Mouse (Mus musculus) adrenal gland, adult 8-10 months (tissue): Measurements from ENCODE around the gene Myt1l. TPM values are rescaled to one million over a fixed set of nuclear protein-coding genes. Genes with fewer than 3 reads are reported as not detected.

Experiments used
- DNase-seq: peaks from one replicate; pipeline ENCODE4 v3.0.0; 2022
- total RNA-seq, 4 experiments: library from RNA; stranded (reverse); gene quantifications; 2 replicates each; pipeline ENCODE4 v1.2.4; 2022

Gene Myt1l
- total RNA-seq: 1 to 10 TPM; 3.1 to 5.1 (median 4.0) TPM

DNA sequence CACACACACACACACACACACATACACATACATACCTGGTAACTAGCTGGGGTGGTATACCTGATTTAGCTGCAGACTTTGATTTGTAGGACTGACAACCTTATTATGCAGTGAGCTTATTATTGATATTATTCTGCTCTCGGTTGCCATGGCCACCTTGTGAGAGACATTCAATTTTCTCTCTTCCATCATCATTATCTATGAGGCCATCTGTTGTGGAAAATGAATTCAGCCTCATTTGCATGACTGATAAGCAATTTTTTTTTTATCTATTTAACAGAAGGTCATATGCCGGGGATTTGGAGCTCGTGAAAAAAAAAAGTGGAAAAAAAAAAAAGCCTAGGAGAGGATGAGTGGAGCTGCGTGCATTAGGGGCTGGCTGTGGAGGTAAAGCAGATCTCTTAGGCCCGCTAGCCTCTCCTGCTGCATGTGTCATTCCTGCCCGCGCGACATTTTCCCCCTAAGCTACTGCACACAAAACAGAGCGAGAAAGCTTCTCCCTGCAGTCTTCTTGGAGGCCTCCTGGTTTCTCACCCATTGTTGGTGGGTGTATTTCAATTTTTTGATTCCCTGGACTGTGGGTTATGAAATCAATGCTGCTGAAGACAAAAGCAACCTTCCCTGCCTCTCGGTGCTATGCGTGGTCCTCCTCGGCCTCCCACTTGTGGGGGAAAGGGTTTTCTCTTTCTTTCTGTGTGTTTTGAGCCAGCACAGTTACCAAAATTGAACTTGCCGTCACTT lies at the start of gene Myt1l:
Gene Myt1l, plus strand, starts transcription at position 354 of the 741 bp plus-strand sequence.
- DNase-seq: no peak

DNA sequence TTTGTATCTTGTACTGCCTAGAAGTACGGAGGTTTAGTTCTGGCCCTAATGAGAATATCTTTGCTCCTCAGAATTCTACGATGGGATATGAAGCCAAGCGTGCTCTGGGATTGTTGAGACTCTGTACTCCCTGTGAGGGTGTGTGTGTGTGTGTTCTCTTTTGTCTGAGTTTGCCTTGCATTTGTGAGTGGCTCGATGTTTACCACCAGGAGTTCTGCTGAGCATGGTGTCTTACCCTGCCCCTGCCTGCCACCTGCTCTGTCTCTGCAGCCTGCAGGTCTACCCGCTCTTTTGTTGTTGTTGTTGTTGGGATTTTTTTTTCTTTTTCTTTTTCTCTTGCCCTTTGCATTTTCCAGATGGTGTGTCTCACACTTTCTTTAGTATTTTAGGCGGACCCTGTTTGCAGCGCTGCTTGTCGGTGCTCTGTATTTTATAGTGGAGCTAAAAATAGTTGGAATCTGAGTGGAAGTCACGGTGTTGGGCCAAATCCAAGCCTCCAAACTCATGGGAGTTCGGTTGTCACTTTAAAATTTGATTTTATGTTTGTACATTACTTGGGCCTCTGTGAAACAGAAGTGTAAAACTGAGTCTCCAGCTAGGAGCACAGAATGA lies 41.7 kb upstream of the Myt1l start:
- no peak for DNase-seq

DNA sequence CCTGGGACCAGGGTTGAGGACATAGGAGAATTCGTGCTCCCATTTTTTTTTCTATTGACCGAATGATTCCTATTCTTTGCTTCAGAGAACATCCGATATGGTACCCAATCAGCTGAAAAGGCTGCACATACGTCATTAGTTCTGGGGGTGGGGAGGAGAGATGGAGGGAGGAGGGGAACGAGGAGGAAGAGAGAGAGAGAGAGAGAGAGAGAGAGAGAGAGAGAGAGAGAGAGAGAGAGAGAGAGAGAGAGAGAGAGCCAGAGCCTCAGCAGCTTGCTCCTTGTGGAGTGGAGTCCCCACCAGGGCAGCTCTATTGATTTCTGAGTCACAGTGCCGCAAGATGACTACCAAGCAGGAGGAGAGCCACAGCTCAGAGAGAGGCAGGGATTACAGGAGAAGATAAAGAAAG lies 1.9 kb upstream of the Myt1l start:
- no peak for DNase-seq

DNA sequence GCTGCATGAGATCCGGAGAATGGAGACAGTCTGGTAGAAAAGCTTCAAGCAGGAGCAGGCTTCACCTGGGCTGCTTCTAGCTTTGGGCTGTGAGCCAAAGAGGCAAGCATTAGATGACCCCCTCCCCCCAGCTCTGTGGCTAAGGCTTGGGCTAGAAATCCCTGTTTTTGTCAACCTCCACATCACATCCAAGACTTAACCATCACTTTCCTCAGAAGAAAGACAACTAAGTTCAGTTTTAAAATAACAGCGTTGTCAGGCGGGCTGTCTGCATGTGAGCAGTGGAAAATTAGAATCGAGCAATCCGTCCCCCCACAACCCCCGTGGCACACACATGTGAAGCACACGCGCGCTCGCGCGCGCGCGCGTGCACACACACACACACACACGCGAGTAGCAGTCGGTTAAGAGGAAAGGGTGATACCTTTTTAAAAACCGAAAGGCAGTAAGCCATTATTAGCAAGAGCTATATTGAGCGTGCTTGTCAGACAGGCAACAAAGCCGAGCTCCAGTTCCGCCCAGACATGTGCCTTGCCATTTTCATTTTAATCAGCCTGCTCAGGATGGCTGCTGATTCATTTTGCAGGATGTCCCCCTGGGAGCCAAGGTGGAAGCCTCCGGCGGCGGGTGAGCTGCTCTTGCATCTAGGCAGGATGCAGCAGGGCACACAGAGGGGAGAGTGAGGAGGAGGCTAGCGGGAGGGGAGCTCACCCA lies 979 bp upstream of the Myt1l start:
- DNase-seq: no peak

DNA sequence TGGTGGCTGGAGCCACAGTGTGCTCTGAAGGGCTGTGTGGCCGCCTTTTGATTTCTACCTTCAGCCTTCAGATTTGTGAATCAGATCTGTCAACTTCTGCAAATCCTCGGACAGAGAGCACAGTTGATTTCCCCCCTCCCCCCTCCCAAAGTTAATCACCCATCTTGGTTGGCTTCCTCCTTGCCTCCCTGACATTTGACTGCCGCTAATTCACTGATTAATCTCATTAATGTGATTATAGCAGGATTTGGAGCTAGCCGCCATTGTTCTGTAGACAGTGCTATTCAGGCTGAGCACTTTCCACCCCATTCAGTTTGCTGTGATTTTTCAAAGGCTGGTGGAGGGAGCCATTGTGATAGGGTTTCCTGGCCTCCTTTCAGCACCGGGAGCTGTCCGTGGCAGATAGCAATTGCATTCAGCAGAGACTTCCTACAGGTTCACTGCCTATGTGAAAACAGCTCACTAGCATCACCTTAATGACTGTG lies 2.1 kb downstream of the Myt1l start:
- DNase-seq: no peak

DNA sequence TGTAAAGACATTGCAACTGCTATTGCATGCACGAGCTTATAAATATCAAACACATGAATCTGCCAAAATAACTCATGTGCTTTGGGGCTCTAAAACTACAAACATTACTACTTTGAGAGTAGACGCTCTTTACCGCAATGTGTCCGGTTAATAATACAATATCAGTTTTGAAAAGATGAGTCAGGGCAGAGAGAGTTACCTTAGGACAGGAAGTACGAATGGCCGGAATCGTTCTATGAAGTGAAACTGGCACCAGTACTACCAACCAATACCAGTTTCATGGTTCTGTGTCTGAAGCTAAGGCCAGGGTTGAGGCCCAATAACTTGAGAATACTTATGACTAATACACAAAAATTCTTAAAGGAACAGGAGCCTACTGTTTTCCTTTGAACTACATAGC lies 2.6 kb downstream of the Myt1l start:
- DNase-seq: no peak

DNA sequence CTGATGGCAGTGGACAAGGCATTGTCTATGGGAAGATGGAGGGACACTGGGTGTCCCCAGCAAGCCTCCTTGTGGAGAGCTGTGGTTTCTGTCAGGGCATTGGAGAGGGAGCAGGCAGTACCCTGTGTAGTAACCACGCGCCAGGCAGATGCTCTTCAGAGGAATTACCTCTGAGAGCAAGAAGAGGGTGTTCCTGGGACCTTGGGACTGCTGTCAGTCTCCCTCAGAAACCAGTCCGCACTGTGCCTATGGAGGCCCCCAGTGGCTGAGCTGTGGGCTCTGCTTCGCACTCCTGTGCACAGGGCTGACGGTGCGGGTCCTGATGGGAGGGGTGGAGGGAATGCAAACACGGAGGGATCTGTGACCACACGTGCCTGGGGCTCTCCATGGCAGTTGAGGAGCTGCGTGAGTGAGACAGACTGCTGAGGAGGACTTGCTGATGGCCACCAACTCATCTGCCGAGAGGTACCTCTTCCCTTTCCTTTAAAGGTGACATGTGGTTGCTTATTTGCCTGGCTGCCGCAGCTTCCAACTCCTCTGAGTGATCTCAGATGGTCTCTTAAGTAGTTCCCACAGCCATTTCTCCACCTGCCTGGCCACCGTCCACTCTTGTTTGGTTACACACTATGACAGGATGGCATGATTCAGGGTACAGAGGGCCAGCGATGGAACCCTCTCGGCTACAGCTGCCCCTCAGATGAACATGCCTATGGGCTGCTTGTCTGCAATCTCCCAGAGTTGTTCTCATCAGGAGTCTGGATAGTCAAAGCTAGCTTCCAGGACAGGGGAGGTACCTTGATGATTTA lies 5.1 kb downstream of the Myt1l start:
- DNase-seq: no peak

DNA sequence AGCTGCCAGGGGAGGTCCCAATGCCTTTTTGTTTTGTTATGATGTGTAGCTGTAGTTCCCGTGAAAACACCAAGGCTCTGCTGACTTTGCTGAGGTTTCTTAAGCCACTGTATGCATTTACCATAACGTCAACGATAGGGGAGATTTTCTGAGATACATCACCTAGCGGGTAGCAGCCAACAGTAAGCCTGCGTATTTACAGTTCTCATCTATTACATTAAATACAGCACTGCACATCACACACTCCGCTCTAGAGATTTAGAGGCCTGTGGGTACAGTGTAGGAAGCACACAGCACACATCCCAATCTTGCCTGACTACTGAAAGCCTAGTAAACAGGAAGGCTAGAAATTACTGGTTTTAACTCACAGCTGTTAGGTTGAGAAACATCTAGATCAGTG lies 6.1 kb downstream of the Myt1l start:
- no peak for DNase-seq

DNA sequence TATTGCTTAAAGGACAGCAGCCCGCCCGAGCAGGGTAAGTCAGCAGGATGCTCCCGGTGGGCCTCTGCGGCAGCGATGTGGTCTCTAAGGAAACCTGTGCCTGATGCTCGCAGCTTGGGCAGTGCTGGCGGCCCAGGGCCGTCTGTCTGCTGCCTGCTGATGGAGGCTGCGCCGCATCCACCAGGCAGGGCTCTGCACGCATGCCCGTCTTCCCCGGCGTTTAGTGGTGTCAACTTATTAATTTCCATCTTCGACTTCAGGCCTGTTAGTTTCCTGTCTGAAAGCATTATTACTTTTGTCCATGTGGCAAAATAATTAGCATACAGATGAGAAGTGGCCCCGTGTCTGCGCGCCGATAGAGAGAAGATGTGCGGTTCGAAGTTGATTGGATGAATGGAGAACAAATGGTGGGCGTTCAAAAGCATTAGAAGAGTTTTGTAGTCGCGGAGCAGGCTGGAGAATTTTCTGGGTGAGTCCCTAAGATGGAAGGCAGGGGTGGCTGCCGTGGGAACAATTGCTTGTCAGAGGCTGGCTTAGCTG lies 6.6 kb downstream of the Myt1l start:
- no peak for DNase-seq

DNA sequence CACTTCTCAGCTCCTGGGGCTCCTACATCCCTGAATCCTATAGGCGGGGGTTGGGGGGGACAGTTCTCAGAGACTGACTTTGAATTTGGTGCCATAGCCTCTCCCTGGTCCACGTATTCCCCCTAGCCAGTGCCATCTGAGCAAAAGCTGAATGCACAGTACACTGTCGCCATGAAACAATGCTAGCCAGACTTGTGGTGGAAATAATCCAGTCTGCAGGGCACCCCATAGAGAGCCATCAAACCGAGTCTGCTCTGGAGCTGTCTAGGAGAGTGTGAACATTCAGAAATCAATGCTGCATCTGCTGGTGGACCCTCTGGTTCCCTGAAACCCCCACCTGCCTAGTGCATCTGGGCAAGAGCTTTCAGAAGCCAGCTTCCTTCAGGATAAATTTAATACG lies 9.7 kb downstream of the Myt1l start:
- no peak for DNase-seq

DNA sequence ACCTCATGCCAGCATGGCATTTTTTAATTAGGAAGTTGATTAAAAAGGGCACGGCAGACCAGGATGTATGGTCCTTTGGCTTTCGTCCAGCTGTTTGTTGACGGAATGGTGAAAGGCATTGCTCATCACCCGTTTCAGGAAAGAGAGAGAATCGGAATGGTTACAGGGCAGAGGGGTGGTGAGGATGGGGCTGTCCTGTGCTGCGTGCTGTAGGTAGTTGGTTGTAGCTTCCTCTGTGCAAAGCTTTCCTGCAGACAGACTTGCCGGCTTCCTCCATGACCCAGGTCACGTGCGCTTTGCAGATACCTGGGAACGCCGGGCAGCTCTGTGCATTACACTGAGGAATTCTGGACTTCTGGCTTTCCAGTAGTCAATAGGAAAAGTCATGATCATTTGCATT lies 10.3 kb downstream of the Myt1l start:
- no peak for DNase-seq

DNA sequence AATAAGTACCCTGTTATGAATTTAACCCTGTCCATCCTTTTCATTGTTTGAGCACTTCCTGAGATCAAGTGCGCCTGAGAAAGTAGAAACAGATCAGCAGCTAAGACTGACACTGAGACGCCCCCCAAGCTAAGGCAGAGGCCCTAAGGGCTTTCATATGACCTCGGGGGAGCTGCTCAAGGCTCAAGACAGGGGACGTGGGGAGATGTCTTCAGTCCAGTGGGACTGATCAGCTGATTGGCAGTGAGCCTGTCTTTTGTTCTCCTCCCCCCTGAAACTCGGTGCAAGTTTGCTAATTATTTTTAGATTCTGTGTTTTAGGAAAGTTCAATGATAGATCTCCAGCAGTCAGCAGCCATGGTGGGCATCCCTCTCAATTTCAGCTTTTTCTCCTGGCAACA lies 10.9 kb downstream of the Myt1l start:
- no peak for DNase-seq

DNA sequence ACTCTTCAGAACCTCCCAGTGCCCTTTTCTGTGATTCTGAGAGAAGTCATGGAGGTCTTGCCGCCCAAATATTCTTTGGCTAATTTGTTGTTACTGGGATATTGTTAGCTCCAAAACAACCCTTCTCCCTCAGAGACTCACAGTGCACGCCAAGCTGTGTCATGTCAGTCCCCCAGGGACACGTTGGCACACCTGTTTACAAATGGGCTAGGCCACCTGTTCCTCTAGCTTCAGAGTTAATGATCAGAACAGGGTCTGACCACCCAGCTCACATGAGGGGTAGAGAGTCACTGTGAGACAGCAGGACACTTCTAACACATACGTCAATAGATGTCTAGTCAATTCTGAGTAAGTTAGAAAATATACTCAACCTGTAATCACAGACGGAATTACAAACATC lies 12.6 kb downstream of the Myt1l start:
- DNase-seq: no peak

DNA sequence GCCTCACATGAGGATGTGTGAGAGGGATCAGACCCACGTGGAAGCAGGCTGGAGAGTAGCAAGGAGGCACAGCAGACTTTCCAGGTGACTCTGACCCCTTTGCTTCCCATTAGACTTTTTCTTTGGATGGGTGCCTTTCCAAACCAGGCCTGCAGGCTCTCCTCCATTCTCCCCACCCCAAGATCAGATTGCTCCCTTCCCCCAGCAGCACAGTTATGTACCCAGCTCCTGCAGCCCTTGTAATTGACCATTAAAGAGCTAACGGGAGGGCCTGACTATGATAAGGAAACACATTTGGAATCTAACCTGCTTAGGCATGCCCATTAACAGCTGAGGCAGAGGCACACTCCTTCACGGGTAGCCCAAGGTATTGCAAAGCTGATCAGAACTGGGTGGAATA lies 17.9 kb downstream of the Myt1l start:
- DNase-seq: no peak

DNA sequence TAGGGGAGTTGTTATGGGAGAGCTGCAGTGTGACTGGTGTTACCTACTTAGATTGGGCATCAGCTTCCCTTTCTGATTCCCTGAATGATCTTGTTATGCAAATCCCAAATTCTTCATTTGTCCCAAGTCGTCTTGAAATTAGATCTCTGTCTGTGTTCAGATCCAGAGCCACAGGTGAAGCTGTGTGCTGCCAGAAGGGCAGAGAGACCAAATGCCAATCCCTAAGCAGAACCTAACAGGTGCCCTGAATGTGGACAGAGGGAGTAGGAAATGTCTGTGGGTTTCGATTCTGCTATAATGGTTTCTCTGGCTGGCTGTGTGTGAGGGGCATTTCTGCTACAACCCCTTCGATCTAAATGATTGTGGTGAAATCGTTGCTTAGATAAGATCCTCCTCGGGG lies 18.9 kb downstream of the Myt1l start:
- no peak for DNase-seq

DNA sequence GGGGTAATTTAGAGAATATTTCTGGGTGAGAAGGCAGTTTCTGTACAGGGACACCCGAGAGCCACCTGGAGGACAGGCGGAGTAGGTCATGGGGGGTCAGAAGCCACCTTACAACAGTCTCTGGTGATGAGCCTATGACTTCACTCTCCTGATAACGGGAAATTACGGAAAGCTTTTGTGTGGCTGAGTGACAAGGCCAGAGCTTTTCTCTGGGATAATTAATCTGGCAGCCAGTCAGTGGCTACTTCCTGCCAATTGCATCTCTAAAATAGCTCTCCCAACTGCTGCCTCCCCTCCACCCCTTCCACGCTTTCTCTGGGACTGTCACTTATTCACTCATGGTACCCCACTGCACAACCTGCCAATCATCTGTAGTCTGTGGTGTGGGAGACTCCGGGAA lies 19.6 kb downstream of the Myt1l start:
- DNase-seq: no peak

DNA sequence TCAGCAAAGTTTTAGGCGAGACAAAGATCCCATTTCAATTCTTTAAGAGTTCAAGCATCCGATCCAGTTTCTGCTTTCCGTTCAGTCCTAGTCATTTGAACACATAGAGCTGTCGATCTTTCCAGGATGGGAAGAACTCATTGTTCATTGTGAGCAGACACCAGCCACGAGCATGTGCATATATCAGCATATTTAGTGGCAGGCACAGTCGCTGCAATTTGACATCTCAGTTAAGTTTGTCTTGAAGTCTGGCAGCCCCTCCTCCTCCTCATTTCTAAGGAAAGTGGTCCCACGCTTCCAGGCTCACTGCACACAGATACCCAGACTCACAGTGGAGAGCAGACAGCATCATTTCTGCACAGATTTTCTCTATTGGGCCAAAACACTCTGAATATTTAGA lies 25.0 kb downstream of the Myt1l start:
- no peak for DNase-seq

DNA sequence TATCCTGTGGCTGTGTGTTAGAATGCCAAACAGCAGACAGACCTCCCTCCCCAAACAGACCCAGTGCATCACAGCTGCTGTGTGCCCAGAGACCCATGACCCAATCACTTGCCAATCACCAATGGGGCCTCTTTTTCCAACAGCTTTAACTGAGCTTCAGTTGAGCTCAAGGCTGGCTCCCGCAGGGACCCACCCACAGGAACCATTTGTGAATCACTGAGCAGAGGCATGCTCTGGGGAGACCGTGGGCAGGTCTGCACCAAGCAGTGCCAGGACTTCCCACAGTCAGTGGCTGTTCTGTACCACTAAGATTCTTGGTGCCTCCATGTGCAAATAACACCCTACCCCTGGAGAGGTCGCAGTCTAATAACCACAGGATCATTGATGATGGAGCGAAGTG lies 27.5 kb downstream of the Myt1l start:
- DNase-seq: no peak

DNA sequence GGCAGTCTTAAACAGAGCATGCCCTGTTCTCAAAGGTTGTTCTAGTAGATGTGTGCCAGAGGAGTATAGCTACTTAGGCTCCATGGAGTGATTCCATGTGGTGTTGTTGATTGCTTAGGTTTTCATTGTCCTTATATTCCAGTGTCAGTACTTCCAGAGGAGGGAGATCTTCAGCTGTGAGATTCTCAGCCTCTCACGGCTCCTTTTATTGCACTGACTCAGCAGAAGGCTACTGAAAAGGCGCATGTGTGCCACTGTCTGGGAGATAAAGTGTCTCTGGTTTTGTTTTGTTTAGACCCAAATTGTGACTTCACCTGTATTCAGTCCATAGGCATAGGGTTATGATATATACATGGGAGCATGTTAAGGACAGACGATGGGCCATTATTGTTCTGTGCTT lies 28.2 kb downstream of the Myt1l start:
- DNase-seq: no peak

DNA sequence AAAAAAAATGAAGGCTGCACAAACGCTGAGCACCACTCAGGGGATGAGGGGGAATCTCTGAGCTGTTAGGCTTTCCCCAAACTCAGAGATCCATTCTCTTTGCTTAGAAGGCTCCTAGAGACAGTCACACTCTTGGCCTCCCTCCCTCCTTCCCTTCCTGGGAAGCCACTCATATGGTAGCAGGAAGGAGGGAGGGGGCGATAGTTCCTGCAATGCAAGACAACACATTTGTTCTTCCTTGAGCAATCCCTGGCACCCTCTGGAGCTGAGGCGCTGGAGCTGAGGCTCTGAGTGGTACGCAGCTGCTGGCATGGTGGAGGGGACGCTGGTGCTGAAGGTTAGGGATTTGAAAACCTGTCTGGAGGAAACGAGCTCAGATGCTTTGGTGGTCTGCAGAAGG lies 28.7 kb downstream of the Myt1l start:
- DNase-seq: no peak

DNA sequence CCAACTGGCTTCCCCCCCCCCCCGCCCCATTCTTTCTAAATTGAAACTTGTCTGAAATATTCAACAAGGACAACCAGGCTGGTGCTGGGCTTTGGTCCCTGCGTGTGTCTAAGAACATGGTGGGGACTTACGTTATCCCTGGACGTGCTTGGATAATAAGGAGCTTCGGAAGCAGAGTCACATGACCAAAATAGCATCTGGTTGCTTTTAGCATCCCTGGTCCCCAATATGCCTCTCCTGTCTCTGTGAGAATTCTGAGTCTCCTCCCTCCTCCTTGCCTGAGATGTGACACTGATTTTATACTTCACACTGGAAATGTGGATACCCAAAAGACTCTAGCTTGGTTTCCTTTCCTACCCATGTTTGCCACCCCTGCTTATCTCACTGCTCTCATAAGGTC lies 31.6 kb downstream of the Myt1l start:
- DNase-seq: no peak

DNA sequence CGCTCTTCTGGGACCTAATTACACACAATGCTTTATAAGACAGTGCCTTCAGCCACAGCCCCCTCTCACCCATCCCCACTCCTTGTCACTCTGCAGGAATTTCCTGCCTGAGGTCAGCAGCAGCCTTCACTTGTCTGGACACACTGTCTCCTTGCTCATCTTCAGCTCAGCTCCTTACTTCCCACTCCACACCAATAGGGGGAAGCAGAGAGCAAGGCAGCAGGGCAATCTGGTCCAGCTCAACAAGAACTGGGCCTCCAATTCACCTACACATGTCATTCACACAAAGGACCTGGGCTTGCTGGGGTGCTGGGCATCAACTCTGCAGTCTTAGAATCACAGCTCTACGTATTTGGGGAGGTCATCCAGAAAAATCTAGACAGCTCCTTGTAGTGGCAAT lies 33.0 kb downstream of the Myt1l start:
- no peak for DNase-seq

DNA sequence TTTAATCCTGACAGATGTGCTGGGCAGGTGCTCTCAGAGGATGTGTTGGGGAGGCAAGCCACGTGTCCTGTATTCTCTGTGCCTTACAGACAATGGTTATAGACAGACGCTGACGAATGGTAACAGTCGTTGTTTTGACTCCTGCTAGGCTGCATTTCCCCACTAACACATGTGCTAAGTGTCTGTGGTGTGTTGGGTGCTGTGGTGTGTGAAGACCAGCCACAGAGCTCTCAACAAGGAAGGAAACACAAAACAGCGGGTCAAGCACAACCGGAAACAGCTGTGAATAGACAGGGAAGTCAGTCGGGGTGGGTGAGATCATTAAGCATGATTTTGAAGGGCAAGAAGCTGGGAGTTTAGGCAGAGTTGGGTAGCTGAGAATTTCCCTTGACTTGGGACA lies 41.1 kb downstream of the Myt1l start:
- DNase-seq: no peak
